Mouse (Mus musculus) lung, embryonic 16.5 days (tissue): Measurements from ENCODE around the gene Dgkg. TPM values are rescaled to one million over a fixed set of nuclear protein-coding genes. Genes with fewer than 3 reads are reported as not detected.

Experiments
- ATAC-seq: fragments of 200-750 bp; cut with Nextera tagmentation; 2 replicates; pipeline ENCODE4 v1.8.0; 2017; ENCODE audit warnings: low read depth, mild to moderate bottlenecking, moderate library complexity
- H3K27ac ChIP-seq: fragments of 300-500 bp; sonication (generic); 2 replicates; pipeline ENCODE4 v1.5.1; 2014; ENCODE audit warnings: mild to moderate bottlenecking, control low read depth, low read length
- H3K27me3 ChIP-seq: fragments of 300-500 bp; sonication (generic); 2 replicates; pipeline ENCODE4 v1.6.1; 2014; ENCODE audit warnings: low read depth, low read length, mixed read lengths; ENCODE audit not compliant: control insufficient read depth, insufficient read depth
- H3K36me3 ChIP-seq: fragments of 300-500 bp; sonication (generic); 2 replicates; pipeline ENCODE4 v1.6.1; 2014; ENCODE audit warnings: low read length; ENCODE audit not compliant: control insufficient read depth, insufficient read depth
- H3K4me1 ChIP-seq: fragments of 300-500 bp; sonication (generic); replicated peaks from 2 replicates; pipeline ENCODE4 v1.6.1; 2014; ENCODE audit warnings: low read length, mixed read lengths; ENCODE audit not compliant: control insufficient read depth, insufficient read depth
- H3K4me2 ChIP-seq: fragments of 300-500 bp; sonication (generic); 2 replicates; pipeline ENCODE4 v1.6.1; 2014; ENCODE audit warnings: low read depth, low read length, control low read depth
- H3K4me3 ChIP-seq: fragments of 300-500 bp; sonication (generic); 2 replicates; pipeline ENCODE4 v1.5.1; 2014; ENCODE audit warnings: mild to moderate bottlenecking, low read length, control low read depth
- H3K9ac ChIP-seq: fragments of 300-500 bp; sonication (generic); 2 replicates; pipeline ENCODE4 v1.6.1; 2014; ENCODE audit warnings: low read length, control low read depth
- H3K9me3 ChIP-seq: fragments of 300-500 bp; sonication (generic); 2 replicates; pipeline ENCODE4 v1.6.1; 2016; ENCODE audit warnings: low read length; ENCODE audit not compliant: control insufficient read depth
- WGBS: fragments of 180-500 bp; shearing (Covaris S2); extraction: QIAGEN DNeasy Blood & Tissue Kit; methylation state at CpG from one replicate; pipeline ENCODE4 v1.1.7; 2014; 5-methylcytosine and 5-hydroxymethylcytosine counted together
- polyA plus RNA-seq: library from polyadenylated mRNA; unstranded; fragments of >200 nt; fragmentation: Nextera tagmentation; extraction: Ambion mirVana; gene quantifications from 2 replicates; pipeline ENCODE4 v1.2.1, GENCODE M21; 2015

Gene Dgkg
- polyA plus RNA-seq, 1 experiment from 2014 or later: 1.2 TPM

- ATAC-seq: peak; percentile 74
- peaks cover 9% of the 10 kb centered on the region for H3K4me1 ChIP-seq
- H3K4me3 ChIP-seq: no peak overlapping the region
- no peaks in the 10 kb centered on the region for H3K9me3 ChIP-seq
- H3K27me3 ChIP-seq: no peaks in the 10 kb centered on the region
- H3K4me2 ChIP-seq: no peak overlapping the region
- 0 out of 2 replicates have a peak overlapping the region, but pooled peaks have one; percentile 36 for H3K27ac ChIP-seq
- H3K36me3 ChIP-seq: no peaks in the 10 kb centered on the region
- WGBS: 38% methylated on average over 9 of the region's 9 CpGs
- no peak overlapping the region for H3K9ac ChIP-seq
These were observed 126.0 kb downstream of the Dgkg start for GRCm38 (mm10) chr16:22531041-22531440.

DNA sequence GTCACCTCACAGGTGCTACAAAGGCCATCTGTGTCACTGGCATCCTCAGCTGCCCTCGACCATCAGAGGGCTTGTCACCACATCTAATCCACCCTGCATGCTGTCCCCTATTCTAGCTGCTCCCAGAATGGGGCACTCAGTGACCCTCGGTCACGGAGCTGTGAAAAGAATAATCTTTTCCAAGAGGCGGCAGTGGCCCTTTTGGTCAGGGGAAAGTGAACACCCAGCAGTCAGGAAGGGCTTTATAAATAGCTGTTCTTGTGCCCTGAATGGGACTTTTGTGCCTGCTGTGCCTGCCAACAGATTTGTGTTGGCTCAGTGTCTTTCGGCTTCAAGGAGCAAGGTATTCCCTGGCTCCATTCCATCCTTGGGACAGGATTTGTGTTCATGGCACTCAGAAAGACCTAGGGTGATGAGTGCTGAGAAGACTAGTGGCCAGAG lies 129.5 kb downstream of the Dgkg start:
- Histone ChIP-seq H3K27me3 (no peaks in the 10 kb centered on the region), H3K4me1 (peaks cover 6% of the 10 kb centered on the region), H3K9ac (no peak overlapping the region), H3K9me3 (no peaks in the 10 kb centered on the region), H3K36me3 (no peaks in the 10 kb centered on the region), H3K27ac (peak overlapping the region; percentile 81), H3K4me2 (no peak overlapping the region), H3K4me3 (no peak overlapping the region)
- 48% methylated on average over 5 of the region's 5 CpGs for WGBS
- ATAC-seq: peak; percentile 27; the same call in 1 of the 2 replicates

DNA sequence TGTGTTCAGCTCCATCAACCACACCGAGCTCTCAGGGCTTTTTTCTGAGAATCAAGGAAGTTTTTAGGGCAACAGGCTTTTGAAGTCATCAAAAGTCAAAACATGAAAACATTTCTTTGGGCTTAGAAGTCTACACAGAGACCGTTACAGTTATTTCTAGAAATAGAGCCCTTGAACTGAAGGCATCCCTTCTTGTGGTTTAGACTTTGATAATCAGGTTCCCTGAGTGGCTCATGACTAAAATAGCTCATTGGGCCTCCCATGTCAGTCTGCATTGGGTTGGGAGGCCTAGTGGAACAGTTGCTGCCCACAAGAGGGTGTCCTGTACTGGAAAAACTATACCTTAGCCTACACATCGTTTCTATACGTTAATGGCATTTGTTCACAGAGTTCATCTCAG lies 130.6 kb downstream of the Dgkg start:
- 84% methylated on average over 4 of the region's 4 CpGs for WGBS
- H3K27ac ChIP-seq: no peak overlapping the region
- no peak overlapping the region for H3K4me2 ChIP-seq

DNA sequence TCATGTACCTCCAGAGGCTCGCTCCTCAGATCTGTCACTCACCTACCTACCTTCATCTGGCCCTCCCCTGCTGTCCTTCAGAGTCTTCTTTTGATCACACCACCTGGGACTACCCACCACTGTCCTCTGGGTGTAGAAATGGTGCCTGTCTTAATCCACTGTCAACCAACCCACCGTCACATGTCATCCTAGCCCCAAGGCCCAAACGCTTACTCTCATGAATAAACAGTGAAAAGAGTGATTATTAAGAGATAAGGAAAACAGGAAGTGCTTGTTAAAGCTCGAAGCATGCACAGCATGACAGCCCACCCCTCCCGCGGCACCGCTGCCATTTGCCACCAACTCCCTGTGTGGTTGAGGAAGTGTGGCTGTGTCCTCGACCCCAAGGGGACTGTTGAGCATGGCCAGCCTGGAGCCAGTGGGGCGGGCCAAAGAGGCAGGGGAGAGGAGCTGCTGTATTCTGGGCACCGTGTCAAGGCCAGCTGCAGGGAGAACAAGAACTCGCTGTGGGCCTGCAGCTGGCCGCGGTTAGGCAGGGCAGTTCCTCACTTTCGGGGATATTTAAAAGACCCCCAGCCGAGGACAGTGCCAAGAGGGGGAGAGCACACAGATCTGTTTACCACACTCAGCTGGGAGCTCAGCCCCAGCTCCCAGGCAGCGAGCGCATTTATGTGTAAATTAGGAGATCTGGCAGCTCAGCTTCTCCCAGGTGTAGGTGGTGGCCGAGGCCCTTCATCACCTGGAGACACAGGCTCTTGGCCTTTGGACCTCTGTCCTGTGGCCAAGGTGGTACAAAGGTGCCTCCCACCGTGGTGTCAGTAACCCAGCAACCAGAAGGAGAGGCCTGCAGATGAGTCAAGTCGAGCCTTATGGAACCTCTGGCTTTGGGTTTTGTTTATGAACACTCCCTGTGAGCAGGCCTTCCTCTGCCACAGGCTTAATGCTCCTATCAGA lies 139.3 kb downstream of the Dgkg start:
- no peak overlapping the region for H3K4me2 ChIP-seq
- 9% methylated on average over 20 of the region's 20 CpGs for WGBS

More for the DNA sequence above, 130.6 kb downstream of the Dgkg start:
- Histone ChIP-seq H3K36me3 (no peaks in the 10 kb centered on the region), H3K27me3 (no peaks in the 10 kb centered on the region), H3K9ac (no peak overlapping the region), H3K4me3 (no peak overlapping the region), H3K4me1 (peaks cover 2% of the 10 kb centered on the region; the same call in 1 of the 2 replicates), H3K9me3 (no peaks in the 10 kb centered on the region)
- no peak for ATAC-seq

DNA sequence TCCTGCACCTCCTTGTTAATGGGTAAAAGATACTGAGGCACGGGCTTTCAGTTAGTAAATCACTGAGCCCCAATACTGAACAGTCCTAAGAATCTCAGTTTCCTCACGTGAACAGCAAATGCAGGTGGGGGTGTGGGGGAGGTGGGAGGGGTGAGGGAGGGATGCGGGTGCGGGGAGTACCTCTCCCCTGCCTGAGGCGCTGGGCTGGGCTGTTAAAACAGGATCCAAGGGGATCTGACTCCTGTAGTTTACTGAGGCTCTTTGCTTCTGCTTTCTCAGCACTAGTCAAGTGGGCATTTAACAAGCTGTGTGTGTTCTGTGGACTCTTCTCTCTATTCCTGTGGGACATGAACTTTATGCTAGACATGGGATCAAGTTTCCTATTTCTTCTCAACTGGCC lies 141.5 kb downstream of the Dgkg start:
- Histone ChIP-seq H3K27me3 (no peaks in the 10 kb centered on the region), H3K4me3 (no peak overlapping the region), H3K9ac (no peak overlapping the region), H3K4me2 (no peak overlapping the region), H3K27ac (peak overlapping the region; percentile 40; the same call in 1 of the 2 replicates), H3K4me1 (peaks cover 21% of the 10 kb centered on the region), H3K9me3 (no peaks in the 10 kb centered on the region), H3K36me3 (no peaks in the 10 kb centered on the region)
- 47% methylated on average over 5 of the region's 5 CpGs for WGBS
- no peak for ATAC-seq

More for the DNA sequence above, 139.3 kb downstream of the Dgkg start:
- Histone ChIP-seq H3K9me3 (no peaks in the 10 kb centered on the region), H3K36me3 (no peaks in the 10 kb centered on the region), H3K4me3 (no peak overlapping the region), H3K4me1 (peaks cover 21% of the 10 kb centered on the region), H3K27ac (peak overlapping the region; percentile 63), H3K27me3 (no peaks in the 10 kb centered on the region), H3K9ac (peak overlapping the region; percentile 25; the same call in 1 of the 2 replicates)
- peak; percentile 95 for ATAC-seq

DNA sequence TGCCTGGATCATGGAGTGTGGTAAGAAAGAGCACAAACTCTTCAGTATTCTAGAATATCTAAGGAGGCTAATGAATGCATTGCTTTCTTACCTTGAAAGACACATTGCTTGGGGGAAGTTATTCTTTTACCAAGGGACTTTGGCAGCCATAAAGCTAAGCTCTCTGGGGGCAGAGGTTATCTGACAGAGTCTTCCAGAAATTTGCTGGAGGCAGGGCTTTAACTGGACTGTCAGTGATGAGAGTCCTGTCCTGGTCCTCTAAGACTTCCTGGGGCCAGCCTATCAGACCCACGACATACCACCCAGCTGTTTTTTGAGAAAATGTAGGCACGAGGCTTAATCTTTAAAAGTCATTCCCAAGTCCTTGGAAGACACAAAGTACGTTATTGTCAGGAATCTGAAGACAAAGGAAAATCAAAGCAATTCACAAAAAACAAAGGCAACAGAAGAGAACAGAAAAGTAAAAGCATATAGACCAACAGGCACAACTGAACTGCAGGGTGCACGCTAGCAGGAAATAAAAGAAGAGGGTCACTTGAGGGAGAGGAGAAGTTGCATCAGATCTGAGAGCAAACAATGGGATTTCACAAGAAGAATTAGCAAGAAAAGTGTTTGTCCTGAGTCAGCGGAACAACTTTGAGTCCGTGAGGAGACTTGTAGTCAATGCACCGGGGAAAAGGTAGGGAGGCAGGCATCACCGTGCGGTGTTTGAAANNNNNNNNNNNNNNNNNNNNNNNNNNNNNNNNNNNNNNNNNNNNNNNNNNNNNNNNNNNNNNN lies 146.0 kb downstream of the Dgkg start:
- H3K36me3 ChIP-seq: no peaks in the 10 kb centered on the region
- H3K9ac ChIP-seq: no peak overlapping the region
- H3K4me1 ChIP-seq: peaks cover 15% of the 10 kb centered on the region
- WGBS: 37% methylated on average over 9 of the region's 9 CpGs
- no peak overlapping the region for H3K4me2 ChIP-seq
- H3K4me3 ChIP-seq: no peak overlapping the region
- H3K27me3 ChIP-seq: no peaks in the 10 kb centered on the region
- no peaks in the 10 kb centered on the region for H3K9me3 ChIP-seq
- peak; percentile 37; the same call in 1 of the 2 replicates for ATAC-seq
- peak overlapping the region; percentile 71 for H3K27ac ChIP-seq

DNA sequence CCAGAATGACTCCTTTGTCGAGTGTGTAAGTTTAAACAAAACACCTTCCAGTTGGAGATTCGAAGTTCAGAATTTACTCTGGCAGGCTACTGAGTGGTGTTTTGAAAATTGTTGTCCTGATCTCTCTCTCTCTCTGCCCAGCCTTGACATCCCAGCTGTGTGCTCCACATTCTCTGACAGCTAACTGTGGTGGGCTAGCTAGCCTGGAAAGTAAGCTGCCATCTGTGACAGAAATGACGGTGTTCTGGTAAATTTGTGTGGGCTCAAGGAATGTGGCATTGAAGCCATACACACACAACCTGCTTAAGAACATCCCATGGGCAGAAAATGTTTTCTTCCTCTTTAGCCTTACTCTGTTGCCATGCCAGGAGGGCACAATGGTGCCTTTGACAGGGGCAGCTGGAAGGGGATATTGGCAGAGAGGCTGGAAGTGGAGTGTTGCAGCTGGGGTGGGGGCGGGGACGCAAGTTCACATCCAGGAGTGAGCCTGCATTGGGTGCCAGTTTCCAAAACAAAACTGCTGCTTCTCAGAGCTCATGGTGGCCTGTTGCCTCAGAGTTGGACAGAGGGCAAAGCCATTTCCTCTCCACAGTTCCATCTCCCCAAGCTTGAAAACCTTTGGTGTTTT lies 148.0 kb downstream of the Dgkg start:
- Histone ChIP-seq H3K4me1 (peaks cover 19% of the 10 kb centered on the region), H3K27me3 (no peaks in the 10 kb centered on the region), H3K9me3 (no peaks in the 10 kb centered on the region), H3K4me3 (no peak overlapping the region), H3K36me3 (no peaks in the 10 kb centered on the region), H3K27ac (peak overlapping the region; percentile 4), H3K4me2 (no peak overlapping the region), H3K9ac (no peak overlapping the region)
- WGBS: 40% methylated on average over 5 of the region's 5 CpGs
- 0 out of 2 replicates have a peak, but pooled peaks have one; percentile 10 for ATAC-seq

GRCm38 (mm10) chr16:22505656-22506055 lies 151.4 kb downstream of the Dgkg start:
- H3K9me3 ChIP-seq: no peaks in the 10 kb centered on the region
- H3K4me2 ChIP-seq: no peak overlapping the region
- H3K4me1 ChIP-seq: peaks cover 26% of the 10 kb centered on the region
- 59% methylated on average over 6 of the region's 6 CpGs for WGBS
- no peak for ATAC-seq
- no peak overlapping the region for H3K27ac ChIP-seq
- H3K36me3 ChIP-seq: no peaks in the 10 kb centered on the region
- no peaks in the 10 kb centered on the region for H3K27me3 ChIP-seq
- H3K9ac ChIP-seq: no peak overlapping the region
- H3K4me3 ChIP-seq: no peak overlapping the region
